Mouse (Mus musculus) liver, adult 2 months (tissue): ENCODE data around the gene Mtpn.

Experiments used
- CTCF ChIP-seq: fragments of 200-500 bp; IDR thresholded peaks from 2 replicates; pipeline ENCODE4 v1.5.1; 2011; ENCODE audit warnings: low read depth, low read length, control low read depth
- POLR2A ChIP-seq: fragments of 200-500 bp; IDR thresholded peaks from 2 replicates; pipeline ENCODE4 v1.6.1; 2011; ENCODE audit warnings: low read length, control low read depth; ENCODE audit not compliant: insufficient read depth; ENCODE audit errors: extremely low read depth

GRCm38 (mm10) chr6:35568731-35569130 is 29.0 kb upstream of the Mtpn start:
- no peak for TF ChIP-seq CTCF
- TF ChIP-seq POLR2A: no peak
